Mouse (Mus musculus): ENCODE measurements around the gene Olfr692. TPM values are rescaled to one million over a fixed set of nuclear protein-coding genes. Genes with fewer than 3 reads are reported as not detected.

The Olfr692 gene
- total RNA-seq, 4 experiments from 2014 or later: not detected

DNA sequence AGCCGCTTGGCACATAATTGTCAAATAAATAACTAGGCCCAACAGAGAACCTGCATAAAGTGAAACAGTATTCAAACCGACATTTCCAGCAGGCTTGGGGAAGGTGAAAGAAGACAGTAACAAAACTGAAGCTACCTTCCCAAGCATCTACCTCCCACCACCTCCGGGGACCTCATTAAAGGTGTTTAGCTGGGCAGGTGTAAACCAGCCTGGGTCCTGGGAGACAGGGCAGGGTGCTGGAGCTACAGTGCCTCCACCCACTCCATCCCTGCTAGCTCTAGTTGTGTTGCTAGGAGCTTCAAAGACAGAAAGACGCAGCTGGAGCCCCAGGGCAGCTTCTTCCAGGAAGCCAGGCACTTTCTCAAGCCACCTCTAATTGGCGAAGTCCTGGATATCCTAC, 36.2 kb downstream of the Olfr692 start, which contains the start of gene Cnga4:
TSS of gene Cnga4 (plus strand) at position 301 of the 400 bp plus-strand sequence.
- DNase-seq (ENCODE audit: low spot score in 2 of 2): no peak

DNA sequence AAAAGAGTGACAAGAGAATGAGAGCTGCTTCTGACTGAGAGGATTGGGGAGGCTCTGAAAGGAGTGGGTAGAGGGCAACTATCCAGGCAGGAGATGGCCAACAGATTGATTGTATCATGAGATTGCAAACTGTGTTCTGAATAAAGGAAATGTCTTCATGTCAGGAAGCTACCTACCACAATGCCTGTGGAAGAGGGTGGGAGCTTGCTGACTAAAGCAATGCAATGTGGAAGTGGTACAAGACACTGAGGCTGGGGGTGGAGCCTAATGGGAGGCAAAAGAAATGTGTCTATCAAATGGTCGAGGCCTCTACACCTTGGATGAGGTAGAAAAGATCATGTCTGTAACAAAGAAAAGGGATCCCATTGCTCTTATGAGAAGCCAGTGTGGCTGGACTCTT, 38.3 kb downstream of the Olfr692 start:
- DNase-seq (ENCODE audit: low spot score in 2 of 2): no peak

DNA sequence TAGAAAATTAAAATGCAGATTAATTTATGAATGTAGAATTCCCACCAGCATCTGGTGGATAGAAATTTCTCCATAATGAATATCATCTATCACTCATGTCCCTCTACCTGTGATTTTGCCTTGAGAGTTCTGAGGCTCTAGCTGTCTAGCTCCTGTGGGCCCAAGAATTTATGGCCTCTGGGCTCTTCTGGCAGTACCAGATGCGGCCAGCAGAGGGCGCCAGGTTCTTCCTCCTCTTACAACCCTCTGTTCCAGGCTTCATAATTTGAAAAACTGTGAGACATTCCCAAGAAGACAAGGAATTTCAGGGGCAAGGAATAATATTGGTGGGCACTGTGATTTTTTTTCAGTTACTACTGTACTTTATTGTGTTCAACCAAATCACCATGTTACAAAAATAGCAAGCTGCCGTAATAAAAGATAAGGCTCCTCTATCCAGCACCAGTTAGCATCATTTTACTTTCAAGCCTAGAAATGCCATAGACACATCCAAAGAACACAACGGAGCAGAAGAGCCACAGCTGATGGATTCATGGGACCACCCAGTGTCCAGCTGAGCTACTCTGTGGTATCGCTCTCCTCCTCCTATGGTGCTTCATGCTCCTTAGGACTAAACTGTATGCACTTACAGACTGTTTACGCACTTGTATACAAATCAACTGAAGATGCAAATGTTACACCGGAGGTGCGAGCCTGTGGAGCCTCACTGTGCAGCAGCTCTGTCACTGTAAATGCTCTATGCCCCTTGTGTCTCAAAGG, 44.0 kb downstream of the Olfr692 start:
- DNase-seq (ENCODE audit: low spot score in 2 of 2): peak; percentile 51 to 54

DNA sequence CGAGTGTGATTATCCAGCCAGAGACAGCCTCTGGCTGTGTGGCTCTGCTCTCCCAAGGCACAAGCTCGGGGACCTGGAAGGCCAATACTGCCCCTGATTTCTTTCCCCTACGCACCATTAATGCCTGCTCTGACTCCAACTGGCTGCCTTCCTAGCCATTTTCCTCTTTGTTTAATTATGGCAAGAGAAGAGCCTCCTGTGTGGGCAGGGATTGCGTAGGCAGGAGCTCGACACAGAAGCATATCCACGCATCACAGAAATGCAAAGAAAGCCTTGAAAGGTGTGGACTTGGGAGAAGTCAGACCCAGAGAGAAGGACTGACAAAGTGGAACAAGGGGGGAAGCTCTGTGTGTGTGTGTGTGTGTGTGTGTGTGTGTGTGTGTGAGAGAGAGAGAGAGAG, 46.4 kb downstream of the Olfr692 start:
- no peak for DNase-seq (ENCODE audit: low spot score in 2 of 2)

DNA sequence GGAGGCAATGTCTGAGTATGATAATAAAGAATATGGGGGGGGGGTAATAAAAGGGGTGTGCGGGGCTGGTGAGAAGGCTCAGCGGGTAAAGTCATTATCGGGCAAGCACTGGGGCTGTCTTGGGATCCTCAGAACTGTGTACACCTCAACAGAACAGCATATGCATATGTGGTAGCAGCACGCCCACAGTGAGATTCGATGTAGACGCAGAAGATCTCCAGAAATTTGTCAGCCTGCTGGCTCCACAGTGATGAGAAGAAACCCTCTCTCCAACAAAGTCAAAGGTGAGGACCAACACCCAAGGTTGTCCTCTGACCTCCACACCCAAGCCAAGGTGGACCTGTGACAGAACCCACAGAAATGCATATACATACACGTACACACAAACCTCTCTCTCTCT, 48.5 kb downstream of the Olfr692 start:
- DNase-seq (ENCODE audit: low spot score in 2 of 2): no peak

DNA sequence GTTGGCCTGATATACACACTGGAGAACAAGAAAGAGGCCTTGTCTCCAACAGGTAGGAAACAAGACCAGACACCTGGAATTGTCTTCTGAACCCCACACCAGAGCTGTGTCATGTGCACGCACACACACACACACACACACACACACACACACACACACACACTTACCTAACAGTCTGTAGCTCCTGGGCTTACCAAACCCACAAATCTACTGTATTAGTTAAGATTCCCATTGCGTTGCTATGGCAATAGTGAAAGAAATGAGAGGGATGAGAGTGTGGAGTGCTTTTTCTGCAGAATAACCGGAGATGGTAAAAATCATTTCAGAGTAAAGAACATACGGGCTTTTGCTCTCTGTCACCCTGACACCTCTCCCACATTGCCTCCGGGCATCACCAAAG, 50.1 kb downstream of the Olfr692 start:
- DNase-seq (ENCODE audit: low spot score in 2 of 2): no peak

Other genes with a start within 250 kb of the Olfr692 start
- not detected for gene Olfr683, start 221.2 kb upstream of the Olfr692 start, total RNA-seq (2022)
- not detected for gene Olfr684, start 204.6 kb upstream of the Olfr692 start, total RNA-seq (2022)
- gene Olfr685, start 182.2 kb upstream of the Olfr692 start, total RNA-seq (2022): not detected
- gene Olfr686, start 160.7 kb upstream of the Olfr692 start, total RNA-seq (2022): not detected
- not detected for gene Olfr688, start 80.1 kb upstream of the Olfr692 start, total RNA-seq (2022)
- gene Olfr689, start 57.1 kb upstream of the Olfr692 start, total RNA-seq (2022): not detected
- not detected for gene Olfr690, start 34.1 kb upstream of the Olfr692 start, total RNA-seq (2022)
- gene Olfr691, start 26.0 kb upstream of the Olfr692 start, total RNA-seq (2022): not detected
- not detected for gene Gm5901, start 6.8 kb downstream of the Olfr692 start, total RNA-seq (2022)
- gene Fam160a2, start 31.8 kb downstream of the Olfr692 start, total RNA-seq (2022): 10 to 100 TPM; 10.6 to 14.2 (median 11.8) TPM
- not detected for gene Cnga4, start 36.3 kb downstream of the Olfr692 start, total RNA-seq (2022)
- gene Cckbr, start 57.5 kb downstream of the Olfr692 start, total RNA-seq (2022): not detected
- 10 to 100 TPM in 1 of 4 experiments, 1 to 10 TPM in 3; 3.5 to 10.5 (median 6.7) TPM for gene Cavin3, start 114.1 kb downstream of the Olfr692 start, total RNA-seq (2022)
- 10 to 100 TPM; 47.6 to 60.6 (median 56.7) TPM for gene Smpd1, start 186.1 kb downstream of the Olfr692 start, total RNA-seq (2022)
- gene Apbb1, start 213.4 kb downstream of the Olfr692 start, total RNA-seq (2022): 1 to 10 TPM; 4.7 to 8.0 (median 6.8) TPM
- gene Hpx, start 231.9 kb downstream of the Olfr692 start, total RNA-seq (2022): under 1 TPM in 1 of 4 experiments, not detected in 3; 0.64 TPM